Mouse (Mus musculus): ENCODE data around the gene Slc28a3.

DNA sequence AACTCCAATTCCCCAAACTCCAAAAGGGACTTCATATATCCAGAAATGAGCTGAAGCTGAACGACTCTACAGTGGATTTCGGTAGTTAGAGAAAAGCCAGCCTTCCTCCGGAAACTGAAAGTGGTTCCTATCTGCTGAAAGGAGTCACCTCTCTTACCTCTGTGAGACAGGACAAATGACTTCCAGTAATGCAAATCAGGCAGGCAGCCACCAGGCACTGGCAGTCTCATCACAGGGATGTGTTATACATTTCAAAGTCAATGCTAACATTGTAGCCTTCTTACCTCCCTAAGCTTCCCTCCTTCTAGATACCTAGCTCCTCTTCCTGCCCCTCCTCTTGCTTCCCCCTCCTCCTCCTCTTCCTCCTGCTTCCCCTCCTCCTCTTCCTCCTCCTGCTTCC, 101.4 kb downstream of the Slc28a3 start:
- TF ChIP-seq CTCF (IDR thresholded peaks at IDR 0.05; ENCODE audit: extremely low read depth, insufficient read depth, insufficient read length, insufficient replicate concordance) (no peak), POLR2A (IDR thresholded peaks at IDR 0.05; ENCODE audit: low read depth, low read length) (no peak)
